Mouse (Mus musculus) lung, postnatal 0 days (tissue): ENCODE measurements around the gene Sit1.

Source experiments
- CTCF ChIP-seq: IDR thresholded peaks from 2 replicates; pipeline ENCODE4 v1.5.1; 2016; ENCODE audit warnings: antibody characterized with exemption, mild to moderate bottlenecking
- EP300 ChIP-seq: IDR thresholded peaks from 2 replicates; pipeline ENCODE4 v1.6.1; 2016; ENCODE audit warnings: antibody characterized with exemption, mild to moderate bottlenecking, control low read depth

DNA sequence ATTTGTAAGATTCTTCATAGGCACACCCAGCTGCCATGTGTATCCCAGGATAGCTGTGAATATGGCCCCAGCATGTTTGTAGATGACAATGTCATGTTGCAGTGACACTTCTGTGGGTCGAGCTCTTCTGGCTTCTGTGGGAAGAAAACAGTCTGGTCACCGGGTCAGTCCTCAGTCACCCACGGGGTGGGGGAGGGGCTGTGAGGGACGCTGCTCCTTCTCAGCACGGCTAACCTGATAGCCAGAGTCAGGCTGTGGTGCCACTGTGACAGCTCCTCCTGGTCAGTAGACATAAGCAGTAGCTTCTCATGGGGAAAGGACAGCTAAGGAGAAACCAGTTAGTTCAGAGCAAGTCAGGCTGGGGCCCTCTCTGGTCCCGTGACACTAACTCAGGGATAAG is 13.1 kb upstream of the Sit1 start:
- TF ChIP-seq CTCF, result no peak
- no peak for TF ChIP-seq EP300
